Mouse (Mus musculus) cortical plate, adult 2 months (tissue): ENCODE results near the gene Gh.

ENCODE experiments used
- CTCF ChIP-seq: fragments of 200-500 bp; IDR thresholded peaks from 2 replicates; pipeline ENCODE4 v1.5.1; 2011; ENCODE audit warnings: mild to moderate bottlenecking, control low read depth, low read length; ENCODE audit not compliant: insufficient read depth; ENCODE audit errors: extremely low read depth
- POLR2A ChIP-seq: fragments of 200-500 bp; IDR thresholded peaks from 2 replicates; pipeline ENCODE4 v1.6.1; 2011; ENCODE audit warnings: mild to moderate bottlenecking, low read length, control low read depth; ENCODE audit not compliant: insufficient read depth; ENCODE audit errors: extremely low read depth

DNA sequence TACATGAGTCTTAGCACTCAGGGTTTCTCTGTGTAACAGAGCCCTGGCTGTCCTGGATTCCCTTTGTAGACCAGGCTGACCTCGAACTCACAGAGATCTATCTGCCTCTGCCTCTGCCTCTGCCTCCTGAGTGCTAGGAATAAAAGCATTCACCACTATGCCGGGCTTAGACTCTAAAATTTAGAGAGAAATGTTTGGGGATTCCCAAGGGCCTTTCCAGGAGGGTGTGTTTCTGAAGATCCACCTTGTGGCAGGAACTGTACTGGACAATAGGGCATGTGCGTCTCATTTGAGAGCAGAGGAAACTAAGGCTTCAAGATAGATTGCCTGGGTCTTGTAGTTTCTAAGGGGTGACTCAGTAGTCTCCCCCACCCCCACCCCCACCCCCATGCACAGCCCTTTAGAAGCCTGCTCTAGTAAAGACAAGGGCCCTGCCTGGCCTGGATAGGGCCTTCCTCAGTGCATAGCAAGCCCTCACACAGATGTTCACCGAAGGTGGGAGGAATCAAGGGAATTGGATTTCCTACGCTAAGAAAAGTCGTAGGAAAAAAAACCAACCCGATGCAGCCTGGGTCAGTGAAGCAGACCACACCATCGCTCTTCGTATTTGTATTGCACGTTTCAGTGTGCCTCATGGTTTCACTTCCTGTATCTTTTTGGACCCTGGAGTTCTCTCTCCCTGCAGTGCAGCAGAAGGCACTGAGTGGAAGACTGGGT, 3.8 kb upstream of the Gh start:
- TF ChIP-seq CTCF = no peak
- TF ChIP-seq POLR2A = no peak
